Mouse (Mus musculus): ENCODE measurements around the gene Gpha2.

Gene Gpha2

DNA sequence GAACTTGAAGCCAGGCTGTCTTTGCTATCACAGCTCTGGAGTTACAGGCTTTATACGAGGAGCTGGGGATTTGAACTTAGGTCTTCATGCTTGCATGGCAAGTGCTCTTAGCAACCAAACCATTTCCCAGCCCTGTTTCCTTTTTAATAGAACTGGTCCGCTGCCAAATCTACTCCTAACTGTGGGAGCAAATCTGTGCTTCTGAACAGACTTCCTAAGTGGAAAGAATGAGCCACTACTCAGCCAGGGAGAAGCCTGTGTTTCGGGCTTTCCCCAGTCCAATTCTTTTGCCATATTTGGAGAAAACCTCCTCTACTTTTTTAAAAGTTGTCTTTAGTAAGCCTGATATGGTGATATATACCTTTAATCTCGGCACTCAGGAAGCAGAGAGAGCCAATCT, 46.6 kb downstream of the Gpha2 start:
- no peak for DNase-seq (ENCODE audit: low spot score in 2 of 2)

DNA sequence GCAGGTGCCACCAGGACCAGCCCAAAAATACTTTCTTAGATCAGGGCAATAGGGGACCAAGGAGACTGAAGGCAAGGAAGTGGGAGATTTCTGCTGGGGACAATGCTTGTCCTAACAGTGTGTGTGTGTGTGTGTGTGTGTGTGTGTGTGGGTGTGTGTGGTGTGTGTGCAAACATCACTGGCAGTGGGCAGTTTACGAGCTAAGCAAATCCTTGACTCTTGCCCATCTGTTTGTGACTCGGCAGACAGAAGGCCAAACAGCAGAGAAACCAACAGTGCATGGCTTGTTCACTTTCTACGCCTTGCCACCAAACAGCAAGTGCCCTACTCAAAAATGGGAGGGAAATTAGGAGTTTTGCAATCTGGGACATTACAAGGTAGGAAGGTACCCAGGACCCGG, 47.4 kb downstream of the Gpha2 start:
- no peak for DNase-seq (ENCODE audit: low spot score in 2 of 2)

DNA sequence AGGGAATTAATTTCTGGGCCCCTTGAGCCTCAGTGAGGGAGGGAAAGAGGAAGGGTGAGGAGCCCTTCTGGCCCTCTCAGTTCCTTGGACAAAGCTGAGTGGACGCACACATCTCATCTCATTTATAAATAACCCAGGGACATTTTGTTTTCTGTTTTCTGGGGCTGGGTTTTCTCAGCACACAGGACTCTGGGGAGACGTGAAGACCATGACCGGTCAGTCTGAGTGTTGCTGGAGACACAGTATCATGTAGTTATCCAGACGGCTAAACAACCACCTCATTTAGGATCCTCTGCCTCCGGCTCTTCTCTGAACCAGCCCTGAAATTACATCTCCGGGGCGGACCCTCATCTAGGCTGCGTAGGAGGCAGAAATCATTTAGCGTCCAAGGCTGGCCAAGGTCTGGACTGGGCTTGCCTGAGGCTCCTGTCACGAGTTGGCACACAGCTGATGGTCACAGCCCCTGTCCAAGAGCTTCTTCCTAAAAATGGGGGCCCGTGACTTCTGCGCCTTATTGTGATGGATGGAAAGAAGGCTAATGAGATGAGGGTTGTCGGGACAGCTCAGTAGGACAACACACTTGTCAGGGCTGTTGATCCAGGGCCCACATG, 47.9 kb downstream of the Gpha2 start:
- no peak for DNase-seq (ENCODE audit: low spot score in 2 of 2)

DNA sequence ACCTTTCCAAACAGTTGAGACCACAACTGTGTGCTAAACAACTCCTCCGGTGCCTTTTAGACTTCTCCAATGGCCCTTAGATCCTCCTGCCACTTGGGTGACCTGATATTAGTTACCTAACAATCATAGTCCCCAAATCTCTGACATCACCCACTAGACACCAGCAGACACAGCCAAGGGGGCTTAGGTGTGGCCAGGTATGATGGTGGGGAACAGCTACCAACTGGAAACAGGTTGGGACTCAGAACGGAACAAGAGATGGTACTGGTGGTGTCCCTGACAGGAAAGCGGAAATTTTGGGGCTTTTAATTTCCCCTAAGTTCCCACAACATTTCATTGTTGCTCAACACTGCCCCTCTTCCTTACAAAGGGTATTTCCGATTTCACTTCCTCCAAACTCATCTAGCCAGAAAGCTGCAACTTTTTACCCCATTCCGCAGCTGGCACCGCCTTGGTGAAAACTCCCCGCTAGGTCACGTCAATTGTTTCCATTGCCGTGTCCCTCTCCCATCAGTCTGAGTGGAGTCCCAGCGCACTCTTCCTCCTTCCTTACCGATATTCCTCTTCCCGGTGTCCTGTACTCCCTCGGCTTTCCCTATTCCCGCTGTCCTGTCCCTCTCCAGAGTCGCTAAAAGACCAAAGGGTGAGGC, 49.7 kb downstream of the Gpha2 start:
- DNase-seq (ENCODE audit: low spot score in 2 of 2), result no peak

DNA sequence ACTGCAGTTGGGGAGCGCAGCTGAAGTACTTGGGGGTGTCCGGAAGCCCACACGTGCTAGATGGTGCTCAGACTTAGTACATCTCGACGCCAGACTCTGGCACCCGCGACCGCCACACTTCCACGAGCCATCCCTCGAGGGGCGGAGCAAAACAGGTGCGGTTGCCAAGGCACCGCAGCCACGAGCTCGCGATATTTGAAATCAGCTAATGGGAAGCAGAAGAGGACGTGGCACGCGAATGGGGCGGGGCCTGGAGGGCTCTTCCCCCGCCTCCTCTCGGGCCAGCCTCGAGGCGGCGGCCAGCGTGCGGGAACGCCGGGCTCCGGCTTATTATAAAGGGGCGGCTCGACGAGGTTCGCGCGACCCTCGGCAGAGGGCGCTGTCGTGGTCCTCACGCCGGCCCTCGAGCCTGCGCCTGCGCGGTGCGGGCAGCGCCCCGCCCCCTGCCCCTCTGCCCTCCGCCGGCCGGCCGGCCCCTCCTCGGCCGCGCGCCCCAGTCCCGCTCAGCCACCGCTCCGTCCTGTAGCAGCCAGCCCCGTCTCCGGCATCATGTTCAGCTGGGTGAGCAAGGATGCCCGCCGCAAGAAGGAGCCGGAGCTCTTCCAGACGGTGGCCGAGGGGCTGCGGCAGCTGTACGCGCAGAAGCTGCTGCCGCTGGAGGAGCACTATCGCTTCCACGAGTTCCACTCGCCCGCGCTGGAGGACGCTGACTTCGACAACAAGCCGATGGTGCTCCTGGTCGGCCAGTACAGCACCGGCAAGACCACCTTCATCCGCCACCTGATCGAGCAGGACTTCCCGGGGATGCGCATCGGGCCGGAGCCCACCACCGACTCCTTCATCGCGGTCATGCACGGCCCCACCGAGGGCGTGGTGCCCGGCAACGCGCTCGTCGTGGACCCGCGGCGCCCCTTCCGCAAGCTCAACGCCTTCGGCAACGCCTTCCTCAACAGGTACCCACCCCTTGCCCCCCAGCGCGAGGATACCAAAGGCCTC, 50.5 kb downstream of the Gpha2 start, which contains the start of gene Ehd1:
Ehd1 (plus strand) TSS at position 300 of the 996 bp plus-strand sequence.
- DNase-seq (ENCODE audit: low spot score in 2 of 2), result peak; percentile 91 to 93

Data from frontal cortex, postnatal 25 days (tissue).